Mouse (Mus musculus) activated CD4-positive, CD25-positive, alpha-beta regulatory T cell, adult 4 months (primary cell): ENCODE results near the gene Ggt5. TPM values are rescaled to one million over a fixed set of nuclear protein-coding genes. Genes with fewer than 3 reads are reported as not detected.
"Not testable (repeated sequence)": the region's sequence is repeated elsewhere in the genome, so short reads cannot be mapped to it uniquely, and the experiment has no call there.

ENCODE experiments used
- ATAC-seq: one replicate; pipeline ENCODE4 v1.8.0; 2017
- polyA plus RNA-seq, 2 experiments: library from polyadenylated mRNA; unstranded; fragments of 100-300 nt; shearing (Covaris generic); gene quantifications; one replicate each; pipeline ENCODE4 v1.2.1; 2017

The Ggt5 gene
- polyA plus RNA-seq: under 1 TPM; 0.15 to 0.64 TPM

DNA sequence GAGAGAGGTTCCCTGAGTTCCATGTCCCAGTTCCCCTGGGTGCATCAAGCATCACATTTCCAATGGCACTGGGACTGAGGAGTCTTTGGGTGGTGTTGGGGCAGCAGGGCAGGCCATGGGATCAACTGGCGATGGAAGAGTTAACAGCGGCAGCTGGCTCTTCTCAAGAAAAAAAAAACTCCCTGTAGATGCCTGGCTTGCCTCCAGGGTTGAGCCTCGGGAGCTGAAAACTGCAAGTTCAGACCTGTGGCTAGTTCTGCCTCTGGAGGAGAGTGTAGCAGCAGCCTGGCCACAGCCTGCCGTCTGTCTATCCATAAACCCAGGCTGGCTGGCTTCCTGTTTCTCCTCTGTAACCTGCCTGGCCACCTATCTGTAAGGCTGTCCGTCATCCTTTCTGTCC, at the start of gene Ggt5:
TSS of gene Ggt5 (plus strand) at position 212 of the 400 bp plus-strand sequence.
- no peak for ATAC-seq

DNA sequence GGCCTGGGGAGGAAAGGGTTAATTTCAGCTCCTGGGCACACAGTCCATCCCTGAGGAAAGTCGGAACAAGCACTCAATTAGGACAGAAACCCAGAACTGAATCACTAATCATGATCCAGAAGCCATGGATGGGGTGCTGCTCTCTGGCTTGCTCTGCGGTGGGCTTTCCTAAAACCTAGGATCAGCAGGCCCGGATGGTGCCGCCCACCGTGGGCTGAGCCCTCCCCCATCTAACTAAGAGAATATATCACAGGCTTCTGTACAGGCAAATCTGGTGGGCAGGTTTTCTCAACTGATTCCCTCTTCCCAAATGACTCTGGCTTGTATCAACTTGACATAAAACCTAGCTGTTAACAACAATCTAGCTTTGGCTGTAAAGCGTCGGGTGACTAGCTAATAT, 41.2 kb upstream of the Ggt5 start:
- no peak for ATAC-seq

DNA sequence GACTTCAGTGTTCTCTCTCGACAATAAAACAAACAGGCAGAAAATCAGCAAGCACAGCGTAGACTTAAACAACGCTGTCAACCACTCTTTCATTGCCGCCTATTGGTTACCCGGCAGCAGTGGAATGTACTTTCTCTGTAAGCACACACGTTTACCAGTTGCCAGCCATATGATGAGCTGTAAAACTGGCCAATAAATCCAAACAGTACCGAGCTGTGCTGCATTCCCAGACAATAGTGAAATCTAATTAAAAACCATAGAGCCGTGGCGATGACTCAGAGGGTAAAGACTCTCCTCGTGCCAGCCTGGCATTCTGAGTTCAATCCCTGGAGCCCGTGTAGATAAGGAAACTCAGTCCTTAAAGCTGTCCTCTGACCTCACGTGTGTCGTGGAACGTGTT, 40.7 kb upstream of the Ggt5 start:
- no peak for ATAC-seq

GRCm38 (mm10) chr10:75549886-75550285, 39.3 kb upstream of the Ggt5 start:
- ATAC-seq: no peak

- no peak for ATAC-seq
Measured at GRCm38 (mm10) chr10:75551175-75551574, 38.0 kb upstream of the Ggt5 start.

GRCm38 (mm10) chr10:75552106-75552505, 37.0 kb upstream of the Ggt5 start:
- ATAC-seq: no peak

- ATAC-seq: no peak
Measured at GRCm38 (mm10) chr10:75552701-75553450, 36.3 kb upstream of the Ggt5 start.

DNA sequence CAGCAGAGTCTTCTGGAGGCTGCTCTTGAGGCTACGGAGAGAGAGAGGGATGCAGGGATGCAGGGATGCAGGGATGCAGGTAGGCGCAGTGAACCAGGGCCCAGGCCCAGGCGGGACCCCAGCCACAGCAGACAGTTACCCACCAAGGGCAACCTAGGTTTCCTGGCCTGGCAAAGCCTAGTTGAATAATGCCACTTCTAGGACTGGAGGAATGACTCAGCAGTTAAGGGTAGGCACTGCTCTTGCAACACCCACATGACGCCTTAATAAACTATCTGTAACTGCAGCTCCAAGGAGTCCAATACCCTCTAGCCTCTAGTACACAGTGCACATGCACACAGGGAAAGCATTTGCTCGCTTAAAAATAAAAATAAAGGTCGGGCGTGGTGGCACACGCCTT, 35.0 kb upstream of the Ggt5 start:
- ATAC-seq: no peak

DNA sequence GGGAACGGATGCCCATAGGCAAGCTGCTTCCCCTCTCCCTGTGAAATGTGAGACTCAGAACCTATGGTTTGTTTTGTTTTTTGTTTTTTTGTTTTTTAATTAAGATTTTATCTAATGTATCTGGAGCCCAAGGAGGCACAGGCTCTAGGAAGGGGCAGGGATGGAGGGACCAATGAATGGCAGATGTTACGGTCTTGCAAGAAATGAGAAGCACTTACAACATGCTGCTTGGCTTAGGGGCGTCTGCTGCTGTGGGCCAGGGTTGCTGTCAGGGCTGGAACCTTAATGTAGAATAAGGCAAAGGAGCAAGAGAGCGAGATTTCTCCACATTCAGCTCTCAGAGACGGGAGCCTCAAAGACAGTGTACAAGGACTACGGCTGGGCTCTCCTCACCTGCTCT, 33.6 kb upstream of the Ggt5 start:
- ATAC-seq: no peak

DNA sequence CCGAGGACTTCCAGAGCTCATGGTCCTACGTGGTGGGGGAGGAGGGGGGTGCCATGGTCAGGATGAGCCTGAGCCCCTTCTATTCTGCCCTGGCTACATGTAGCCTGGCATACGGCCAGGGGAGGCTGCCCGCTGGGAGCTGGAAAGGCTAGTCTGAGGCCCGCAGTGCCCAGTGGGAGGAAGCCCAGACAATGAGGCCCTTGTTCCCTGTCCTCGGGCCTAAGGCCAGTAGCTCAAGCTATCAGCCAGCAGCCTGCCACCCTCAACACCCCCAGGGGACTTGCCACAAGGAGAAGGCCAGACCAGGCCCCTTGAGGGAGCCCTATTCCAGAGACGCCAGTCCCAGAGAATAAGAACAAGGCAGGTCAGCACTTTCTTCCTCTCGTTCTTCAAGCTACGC, 33.1 kb upstream of the Ggt5 start:
- ATAC-seq: no peak

- ATAC-seq: no peak
Measured at GRCm38 (mm10) chr10:75558515-75558914, 30.6 kb upstream of the Ggt5 start.

- no peak for ATAC-seq
Measured at GRCm38 (mm10) chr10:75559041-75559675, 30.0 kb upstream of the Ggt5 start.

DNA sequence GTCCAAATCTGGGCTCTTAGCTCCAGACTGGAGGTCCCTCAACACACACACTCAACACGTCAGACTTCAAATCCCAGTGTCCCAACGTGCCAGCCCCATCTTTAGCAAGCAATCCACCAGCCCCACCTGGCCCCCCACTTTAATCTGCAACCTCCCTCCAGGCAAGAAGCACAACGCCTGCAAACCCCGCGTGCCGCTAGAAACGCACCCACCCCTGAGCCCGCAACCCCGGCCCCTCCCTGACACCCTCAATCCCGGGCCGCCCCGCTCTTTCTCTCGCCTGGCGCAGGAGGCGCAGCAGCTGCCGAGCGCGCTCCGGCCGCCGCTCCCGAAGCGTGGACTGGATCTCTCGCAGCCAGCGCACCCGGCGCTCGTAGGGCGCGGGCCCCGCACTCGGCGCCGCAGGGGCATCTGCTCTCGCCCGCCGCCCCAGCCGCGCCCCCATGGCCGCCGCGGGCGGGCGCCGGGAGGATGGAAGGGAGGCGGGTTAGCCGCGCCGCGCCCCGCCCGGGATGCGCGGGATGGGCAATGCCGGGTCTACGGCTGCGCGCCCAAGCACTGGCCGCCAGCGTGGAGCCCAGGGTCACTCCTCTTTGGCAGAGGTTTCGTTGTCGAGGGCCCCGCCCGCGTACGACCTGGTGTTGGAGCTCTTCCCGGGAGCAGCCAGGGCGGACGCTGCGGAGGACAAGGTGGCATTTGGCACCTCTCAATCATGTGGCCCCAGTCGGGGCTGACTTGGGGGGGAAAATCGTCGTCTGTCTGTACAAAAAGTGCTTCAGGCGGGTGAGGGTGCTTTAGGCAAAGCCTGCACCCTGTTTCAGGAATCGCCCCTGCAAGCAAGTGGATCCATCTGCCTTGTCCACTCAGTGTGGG, 29.2 kb upstream of the Ggt5 start, which contains the start of gene Lrrc75b:
TSS of gene Lrrc75b (minus strand) at position 655 of the 873 bp plus-strand sequence.
- peak; percentile 64 for ATAC-seq

DNA sequence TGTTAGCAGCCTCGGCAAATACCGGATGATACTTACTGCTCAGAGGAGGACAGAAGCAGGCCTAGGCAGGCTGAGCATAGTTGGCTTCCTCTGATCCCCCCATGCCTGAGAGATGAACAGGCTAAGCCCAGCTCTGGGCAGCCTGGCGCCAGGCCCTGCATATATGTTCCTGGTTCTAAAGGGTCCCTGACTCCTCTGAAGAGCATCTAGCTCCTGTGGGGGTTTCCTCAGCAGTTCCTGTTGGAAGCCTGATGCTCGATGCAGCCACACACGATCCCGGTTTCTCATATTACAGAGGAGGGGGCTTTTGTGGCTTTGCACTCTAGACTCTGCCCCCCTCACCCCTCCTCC, 28.6 kb upstream of the Ggt5 start:
- ATAC-seq: no peak

DNA sequence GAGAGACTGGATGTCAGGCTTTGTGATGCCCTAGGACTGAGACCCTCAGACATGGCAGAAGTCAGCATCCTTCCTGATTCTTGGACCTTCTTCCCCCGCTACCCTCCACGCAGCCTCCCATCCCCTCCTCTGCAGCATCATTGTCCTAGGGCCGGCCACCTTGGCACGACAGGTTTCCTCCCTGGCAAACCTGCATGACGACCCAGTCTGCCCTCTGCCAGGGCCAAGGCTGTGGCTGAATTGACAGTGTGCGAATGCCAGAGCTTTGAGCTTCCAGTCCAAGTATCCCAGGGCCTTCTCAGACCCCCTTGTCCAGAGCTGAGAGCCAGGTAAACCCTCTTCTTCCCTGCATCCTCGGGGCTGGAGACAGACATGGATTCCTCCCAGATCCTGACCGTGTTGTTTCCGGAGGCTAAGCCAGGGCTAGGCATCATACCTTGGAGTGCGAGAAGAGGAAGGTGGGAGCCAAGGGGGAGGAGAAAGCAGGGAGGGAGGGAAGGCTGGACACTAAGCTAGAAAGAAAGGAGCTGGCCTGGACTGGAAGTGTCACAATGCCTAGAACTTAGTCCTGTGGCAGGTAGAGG, 28.0 kb upstream of the Ggt5 start, which contains the start of gene Ggt1:
TSS of gene Ggt1 (plus strand) at position 534 of the 584 bp plus-strand sequence.
- no peak for ATAC-seq

DNA sequence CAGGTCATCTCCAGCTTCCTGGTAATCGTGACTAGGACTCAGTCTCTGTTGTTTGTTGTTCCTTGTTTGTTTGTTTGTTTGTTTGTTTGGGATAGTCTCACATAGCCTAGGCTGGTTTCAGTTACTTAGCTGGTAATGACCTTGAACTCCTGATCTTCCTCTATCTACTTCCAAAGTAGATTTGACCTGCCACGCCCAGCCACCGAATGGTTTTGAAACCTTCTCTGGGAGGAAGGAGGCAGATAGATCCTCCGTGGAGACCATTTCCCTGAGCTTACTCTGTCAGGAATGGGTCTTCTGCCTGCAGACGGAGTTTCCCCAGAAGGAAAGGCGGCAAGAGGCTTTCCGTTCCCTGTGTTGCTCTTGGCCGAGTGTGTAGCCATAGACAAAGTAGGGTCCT, 26.5 kb upstream of the Ggt5 start:
- no peak for ATAC-seq

- no peak for ATAC-seq
Measured at GRCm38 (mm10) chr10:75564687-75565265, 24.4 kb upstream of the Ggt5 start.

- ATAC-seq: peak; percentile 99
Measured at GRCm38 (mm10) chr10:75565436-75565835, 23.7 kb upstream of the Ggt5 start.

- no peak for ATAC-seq
Measured at GRCm38 (mm10) chr10:75565906-75566305, 23.2 kb upstream of the Ggt5 start.

- no peak for ATAC-seq
Measured at GRCm38 (mm10) chr10:75566321-75566720, 22.8 kb upstream of the Ggt5 start.

DNA sequence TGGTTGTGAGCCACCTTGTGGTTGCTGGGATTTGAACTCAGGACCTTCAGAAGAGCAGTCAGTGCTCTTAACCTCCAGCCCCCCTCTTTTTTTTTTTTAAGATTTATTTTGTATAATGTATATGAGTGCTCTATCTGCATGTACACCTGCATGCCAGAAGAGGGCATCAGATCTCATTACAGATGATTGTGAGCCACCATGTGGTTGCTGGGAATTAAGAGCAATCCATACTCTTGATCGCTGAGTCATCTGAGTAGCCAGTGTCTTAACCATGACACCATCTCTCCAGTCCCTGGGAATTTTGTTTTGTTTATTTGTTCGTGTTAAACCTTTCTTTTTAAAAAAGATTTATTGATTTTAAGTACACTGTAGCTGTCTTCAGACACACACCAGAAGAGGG, 22.4 kb upstream of the Ggt5 start:
- not testable (repeated sequence) for ATAC-seq

DNA sequence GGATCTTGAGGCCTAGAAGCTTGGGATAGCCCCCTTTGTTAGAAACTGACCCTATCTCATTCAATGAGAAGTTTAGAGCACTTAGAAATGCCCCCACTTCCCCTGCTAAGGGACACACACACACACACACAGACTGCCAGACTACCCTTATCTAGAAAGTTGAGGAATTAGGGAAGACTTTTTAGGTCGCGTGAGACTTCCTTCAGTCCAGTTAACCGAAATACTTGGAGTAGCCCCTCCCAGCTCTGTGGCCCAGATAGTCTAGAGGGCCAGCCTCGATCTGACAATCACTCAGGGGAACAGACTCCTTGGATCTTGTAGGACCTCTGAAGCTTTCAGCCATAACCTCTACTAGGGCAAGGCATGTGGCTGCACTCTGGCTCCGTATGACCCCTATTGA, 21.1 kb upstream of the Ggt5 start:
- ATAC-seq: no peak

- ATAC-seq: no peak
Measured at GRCm38 (mm10) chr10:75568441-75568840, 20.7 kb upstream of the Ggt5 start.
